Mouse (Mus musculus): ENCODE measurements at regions not wholly inside any gene's neighbourhood (a gene's known extent, or its start where the extent isn't known, plus 50 kb on each side); places are given as distances from the start of the nearest gene placed in this dataset.

DNA sequence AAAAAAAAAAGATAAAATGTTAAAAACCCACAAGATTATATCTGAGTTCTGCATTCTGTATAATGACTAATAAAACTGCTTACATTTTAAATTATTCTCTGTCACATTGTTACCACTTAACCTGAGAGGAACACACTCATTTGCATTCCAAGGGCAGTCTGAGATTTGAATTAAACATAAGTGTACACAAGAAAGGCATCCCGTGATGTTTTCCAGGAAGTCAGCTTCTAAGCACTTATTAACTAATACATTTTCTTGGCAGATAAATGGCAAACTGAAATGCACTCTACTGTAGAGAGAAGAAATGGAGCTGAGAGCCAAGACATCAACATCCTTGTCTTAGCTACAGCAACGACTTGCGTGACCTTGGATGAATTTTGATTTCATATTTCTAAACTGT is 516.5 kb downstream of the Cdh9 start:
- ATAC-seq (ENCODE audit: insufficient read depth) (no peak), DNase-seq (no peak)
- Histone ChIP-seq H3K27ac (ENCODE audit: low read depth) (no peak overlapping the region), H3K27me3 (ENCODE audit: insufficient read depth, low read length) (no peaks in the 10 kb centered on the region), H3K4me3 (ENCODE audit: low read depth, low read length) (no peak overlapping the region), H3K9ac (no peak overlapping the region), H3K4me1 (ENCODE audit: insufficient read depth) (no peaks in the 10 kb centered on the region), H3K9me3 (ENCODE audit: low read depth, low read length) (no peaks in the 10 kb centered on the region), H3K36me3 (ENCODE audit: insufficient read depth) (no peaks in the 10 kb centered on the region), H3K4me2 (no peak overlapping the region)
- TF ChIP-seq CTCF (IDR thresholded peaks at IDR 0.05; ENCODE audit: low read depth) = no peak
- 69% methylated on average over 3 of the region's 3 CpGs for WGBS

DNA sequence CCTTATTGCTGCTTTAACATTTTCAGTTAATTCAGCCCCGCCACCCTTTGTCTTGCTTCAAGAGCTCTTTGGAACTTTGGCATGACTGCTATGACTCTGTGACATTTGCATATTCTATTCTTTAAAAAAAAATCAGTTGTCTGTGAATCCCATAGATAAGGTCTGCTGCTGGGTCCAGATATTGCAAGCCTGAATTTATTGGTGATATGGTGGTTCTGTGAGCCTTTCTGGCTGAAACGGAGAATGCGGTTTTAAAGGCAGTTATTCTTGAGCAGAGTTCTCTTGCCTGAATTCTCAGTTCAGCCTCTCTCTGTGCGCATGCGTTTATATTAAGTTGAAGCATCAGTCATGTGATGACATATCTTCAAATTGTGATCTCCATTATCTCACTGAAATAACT is 560.7 kb downstream of the Cdh9 start:
- no peak for DNase-seq
- TF ChIP-seq CTCF (IDR thresholded peaks at IDR 0.05; ENCODE audit: low read depth) = no peak
- no peak overlapping the region for H3K27ac ChIP-seq (ENCODE audit: low read depth)
- H3K9ac ChIP-seq = no peak overlapping the region
- H3K4me2 ChIP-seq = no peak overlapping the region
- no peak for ATAC-seq (ENCODE audit: insufficient read depth)
- 89% methylated on average over 5 of the region's 5 CpGs for WGBS
- H3K9me3 ChIP-seq (ENCODE audit: low read depth, low read length) = no peaks in the 10 kb centered on the region
- H3K4me1 ChIP-seq (ENCODE audit: insufficient read depth) = no peaks in the 10 kb centered on the region
- H3K4me3 ChIP-seq (ENCODE audit: low read depth, low read length) = no peak overlapping the region
- no peaks in the 10 kb centered on the region for H3K27me3 ChIP-seq (ENCODE audit: insufficient read depth, low read length)
- H3K36me3 ChIP-seq (ENCODE audit: insufficient read depth) = no peaks in the 10 kb centered on the region

Data from lung, embryonic 14.5 days (tissue).